Mouse (Mus musculus) liver, postnatal 0 days (tissue): ENCODE measurements around the gene Asic4.

Experiments
- CTCF ChIP-seq: sonication (generic); IDR thresholded peaks from 2 replicates; pipeline ENCODE4 v1.5.1; 2016; ENCODE audit warnings: antibody characterized with exemption, low read depth
- EP300 ChIP-seq: IDR thresholded peaks from 2 replicates; pipeline ENCODE4 v1.6.1; 2016; ENCODE audit warnings: antibody characterized with exemption, low read depth, mild to moderate bottlenecking

DNA sequence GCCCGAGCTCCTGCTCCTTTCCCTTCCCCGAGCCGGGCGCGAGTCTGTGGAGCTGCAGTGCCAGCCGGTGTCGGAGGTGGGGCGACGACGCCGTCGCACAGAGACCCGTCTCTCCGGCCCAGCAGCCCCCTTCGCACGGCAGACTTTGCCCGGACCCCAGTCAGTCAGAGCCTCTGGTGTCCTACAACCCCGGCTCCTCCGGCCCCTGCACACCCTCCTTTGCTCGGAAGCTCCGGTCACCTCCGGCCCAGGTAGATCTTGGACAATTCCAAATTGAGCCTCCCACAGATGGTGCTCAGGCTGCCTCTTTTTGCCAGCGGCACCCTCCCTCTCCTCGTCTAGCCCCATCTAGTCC is 29.4 kb downstream of the Asic4 start:
- TF ChIP-seq CTCF, result 0 out of 2 replicates have a peak, but pooled peaks have one; percentile 3
- TF ChIP-seq EP300, result no peak
